Mouse (Mus musculus) embryonic facial prominence, embryonic 11.5 days (tissue): ENCODE measurements around the gene Hoxd8. TPM values are rescaled to one million over a fixed set of nuclear protein-coding genes. Genes with fewer than 3 reads are reported as not detected.

ENCODE experiments used
- ATAC-seq: fragments of 200-750 bp; cut with Nextera tagmentation; replicated peaks from 2 replicates; pipeline ENCODE4 v1.8.0; 2017; ENCODE audit warnings: low read depth; ENCODE audit not compliant: insufficient number of reproducible peaks, low FRiP score, low TSS enrichment
- DNase-seq: peaks from one replicate; pipeline ENCODE4 v3.0.0-alpha.2; 2015; ENCODE audit warnings: low spot score
- H3K27ac ChIP-seq: fragments of 300-500 bp; sonication (generic); replicated peaks from 2 replicates; pipeline ENCODE4 v1.5.1; 2014; ENCODE audit warnings: mild to moderate bottlenecking, low read depth, low read length, control low read depth
- H3K27me3 ChIP-seq: fragments of 300-500 bp; sonication (generic); 2 replicates; pipeline ENCODE4 v1.6.1; 2014; ENCODE audit warnings: mild to moderate bottlenecking, low read length, moderate library complexity, mixed read lengths; ENCODE audit not compliant: control insufficient read depth, insufficient read depth
- H3K36me3 ChIP-seq: fragments of 300-500 bp; sonication (generic); replicated peaks from 2 replicates; pipeline ENCODE4 v1.6.1; 2014; ENCODE audit warnings: low read depth, mild to moderate bottlenecking, low read length, moderate library complexity, mixed read lengths; ENCODE audit not compliant: control insufficient read depth, insufficient read depth
- H3K4me1 ChIP-seq: fragments of 300-500 bp; sonication (generic); 2 replicates; pipeline ENCODE4 v1.6.1; 2014; ENCODE audit warnings: low read length, mixed read lengths; ENCODE audit not compliant: control insufficient read depth, insufficient read depth
- H3K4me2 ChIP-seq: fragments of 300-500 bp; sonication (generic); 2 replicates; pipeline ENCODE4 v1.6.1; 2014; ENCODE audit warnings: low read depth, mild to moderate bottlenecking, control low read depth, low read length, moderate library complexity
- H3K4me3 ChIP-seq: fragments of 300-500 bp; sonication (generic); 2 replicates; pipeline ENCODE4 v1.5.1; 2014; ENCODE audit warnings: low read depth, low read length, control low read depth
- H3K9ac ChIP-seq: fragments of 300-500 bp; sonication (generic); replicated peaks from 2 replicates; pipeline ENCODE4 v1.6.1; 2014; ENCODE audit warnings: mild to moderate bottlenecking, control low read depth, low read length
- H3K9me3 ChIP-seq: fragments of 300-500 bp; sonication (generic); replicated peaks from 2 replicates; pipeline ENCODE4 v1.6.1; 2016; ENCODE audit warnings: mild to moderate bottlenecking, low read length, inconsistent platforms, mixed read lengths; ENCODE audit not compliant: control insufficient read depth
- WGBS: fragments of 180-500 bp; shearing (Covaris S2); extraction: QIAGEN DNeasy Blood & Tissue Kit; methylation state at CpG from one replicate; pipeline ENCODE4 v1.1.7; 2014; 5-methylcytosine and 5-hydroxymethylcytosine counted together
- polyA plus RNA-seq: library from polyadenylated mRNA; unstranded; fragments of >200 nt; fragmentation: Nextera tagmentation; extraction: Ambion mirVana; gene quantifications from 2 replicates; pipeline ENCODE4 v1.2.1, GENCODE M21; 2014

Gene Hoxd8
- polyA plus RNA-seq, 1 experiment from 2014 or later, result 0.18 TPM

DNA sequence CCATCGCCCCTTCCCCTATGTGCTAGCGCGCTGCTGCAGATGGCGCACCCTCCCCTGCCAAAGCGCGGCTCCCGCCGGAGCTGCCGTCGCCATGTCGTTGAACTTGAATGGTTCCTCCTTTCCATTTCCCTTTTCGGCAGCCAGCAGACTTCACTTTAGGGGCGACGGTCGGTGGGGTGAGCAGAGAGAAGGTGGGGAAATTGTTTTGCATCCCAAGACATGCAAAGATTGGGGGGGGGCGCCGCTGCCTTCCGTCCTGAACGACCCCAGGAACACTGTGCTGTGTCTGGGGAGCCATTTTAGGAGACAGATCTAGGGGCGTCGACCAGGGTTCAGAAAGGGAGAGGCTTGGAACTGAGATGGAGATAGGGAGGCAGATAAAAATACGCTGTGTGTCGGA lies 24.4 kb upstream of the Hoxd8 start:
- peaks cover 96% of the 10 kb centered on the region for H3K27me3 ChIP-seq
- peaks cover 4% of the 10 kb centered on the region; the same call in 1 of the 2 replicates for H3K4me1 ChIP-seq
- ATAC-seq (no peak), DNase-seq (no peak)
- no peak overlapping the region for H3K9ac ChIP-seq
- H3K9me3 ChIP-seq, result no peaks in the 10 kb centered on the region
- WGBS, result under 1% methylated on average over 23 of the region's 23 CpGs
- H3K36me3 ChIP-seq, result no peaks in the 10 kb centered on the region
- H3K4me2 ChIP-seq, result no peak overlapping the region
- H3K27ac ChIP-seq, result no peak overlapping the region
- no peak overlapping the region for H3K4me3 ChIP-seq

DNA sequence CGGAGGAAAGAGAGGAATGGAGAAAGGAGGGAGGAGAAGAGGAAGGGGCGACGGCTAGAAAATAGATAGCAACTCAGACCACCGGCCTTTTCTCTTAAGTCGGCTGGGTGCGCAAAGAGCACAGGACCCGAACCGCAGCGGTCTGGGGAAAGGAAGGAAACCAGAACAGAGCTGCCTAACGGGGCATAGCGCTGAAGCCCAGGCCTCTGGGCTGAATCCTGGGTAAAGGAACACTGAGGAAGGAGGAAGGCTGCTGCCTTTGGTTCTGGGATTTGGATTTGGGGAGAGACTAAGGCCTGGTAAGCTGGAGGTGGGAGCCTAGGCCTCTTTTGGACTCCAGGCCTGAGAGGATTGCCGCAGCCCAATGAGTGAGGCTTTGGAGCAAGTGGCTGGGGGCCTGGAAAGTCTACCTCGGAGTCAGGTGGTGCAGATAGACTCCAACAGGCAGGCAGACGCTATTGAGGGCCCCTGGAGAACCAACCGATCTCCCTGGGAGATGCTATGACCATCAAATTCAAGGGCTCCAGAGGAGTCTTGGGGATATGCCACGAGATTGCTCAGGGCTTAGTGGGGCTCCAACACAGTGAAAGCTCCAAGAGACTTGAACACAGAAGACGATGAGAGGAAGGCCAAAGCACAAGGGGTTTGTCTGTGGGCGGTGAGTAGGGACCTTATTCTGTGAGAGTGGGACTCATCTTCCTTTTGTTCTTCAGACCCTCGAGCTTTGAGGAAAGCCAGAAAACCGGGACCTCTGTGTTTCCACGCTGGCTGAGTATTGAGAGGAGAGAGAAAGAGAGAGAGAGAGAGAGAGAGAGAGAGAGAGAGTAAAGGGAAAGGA lies 23.6 kb upstream of the Hoxd8 start:
- no peak overlapping the region for H3K9ac ChIP-seq
- no peaks in the 10 kb centered on the region for H3K9me3 ChIP-seq
- no peak overlapping the region for H3K4me3 ChIP-seq
- peaks cover 4% of the 10 kb centered on the region; the same call in 1 of the 2 replicates for H3K4me1 ChIP-seq
- ATAC-seq (no peak), DNase-seq (no peak)
- H3K4me2 ChIP-seq, result no peak overlapping the region
- H3K27me3 ChIP-seq, result peaks cover 95% of the 10 kb centered on the region
- WGBS, result under 1% methylated on average over 21 of the region's 21 CpGs
- H3K27ac ChIP-seq, result no peak overlapping the region
- H3K36me3 ChIP-seq, result no peaks in the 10 kb centered on the region

DNA sequence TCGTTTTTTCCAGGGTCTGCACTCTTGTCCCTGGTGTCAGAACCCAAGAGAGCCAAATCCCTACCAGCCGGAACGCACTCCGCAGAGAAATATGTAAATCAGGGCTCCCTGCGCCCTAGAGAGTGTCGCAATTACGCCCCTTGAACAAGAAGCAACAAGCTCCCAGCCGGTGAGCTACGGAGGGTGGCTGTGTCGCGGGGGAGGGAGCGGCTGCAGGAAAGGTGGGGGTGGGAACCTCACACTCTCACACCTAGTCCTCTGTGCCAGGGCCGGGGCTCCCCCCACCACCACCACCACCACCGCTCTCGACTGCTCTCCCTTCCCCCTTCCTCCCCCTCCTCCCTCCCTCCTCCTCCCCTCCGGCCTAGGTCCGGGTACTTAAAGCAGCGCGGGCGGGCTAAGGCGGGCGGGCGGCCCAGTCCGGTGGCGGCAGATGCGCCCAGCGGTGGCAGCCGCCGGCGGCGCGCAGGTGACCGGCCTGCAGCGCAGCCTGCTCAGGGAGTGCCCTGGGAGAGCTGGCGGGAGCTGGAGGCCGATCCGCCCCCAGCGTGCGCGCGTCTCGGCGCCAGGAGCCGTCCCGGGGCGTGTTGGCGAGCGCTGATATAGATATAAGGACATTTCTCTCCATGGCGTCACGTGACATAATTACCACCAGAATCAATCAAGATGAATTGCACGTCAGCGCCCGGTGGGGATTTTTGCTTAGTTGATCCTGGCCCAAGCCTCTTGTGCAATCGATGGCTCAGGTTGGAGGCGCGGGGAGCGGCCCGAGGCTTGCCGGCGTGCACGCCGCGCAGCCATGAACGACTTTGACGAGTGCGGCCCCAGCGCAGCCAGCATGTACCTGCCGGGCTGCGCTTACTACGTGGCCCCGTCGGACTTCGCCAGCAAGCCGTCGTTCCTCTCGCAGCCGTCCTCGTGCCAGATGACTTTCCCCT lies 22.6 kb upstream of the Hoxd8 start:
- no peaks in the 10 kb centered on the region for H3K9me3 ChIP-seq
- peak overlapping the region; percentile 18; the same call in 1 of the 2 replicates for H3K4me3 ChIP-seq
- H3K27me3 ChIP-seq, result peaks cover 91% of the 10 kb centered on the region
- no peak overlapping the region for H3K9ac ChIP-seq
- no peak overlapping the region for H3K27ac ChIP-seq
- ATAC-seq (peak; percentile 44; the same call in 1 of the 2 replicates), DNase-seq (no peak)
- peak overlapping the region; percentile 29; the same call in 1 of the 2 replicates for H3K4me2 ChIP-seq
- peaks cover 4% of the 10 kb centered on the region; the same call in 1 of the 2 replicates for H3K4me1 ChIP-seq
- under 1% methylated on average over 75 of the region's 78 CpGs for whole genome bisulfite sequencing
- H3K36me3 ChIP-seq, result no peaks in the 10 kb centered on the region

DNA sequence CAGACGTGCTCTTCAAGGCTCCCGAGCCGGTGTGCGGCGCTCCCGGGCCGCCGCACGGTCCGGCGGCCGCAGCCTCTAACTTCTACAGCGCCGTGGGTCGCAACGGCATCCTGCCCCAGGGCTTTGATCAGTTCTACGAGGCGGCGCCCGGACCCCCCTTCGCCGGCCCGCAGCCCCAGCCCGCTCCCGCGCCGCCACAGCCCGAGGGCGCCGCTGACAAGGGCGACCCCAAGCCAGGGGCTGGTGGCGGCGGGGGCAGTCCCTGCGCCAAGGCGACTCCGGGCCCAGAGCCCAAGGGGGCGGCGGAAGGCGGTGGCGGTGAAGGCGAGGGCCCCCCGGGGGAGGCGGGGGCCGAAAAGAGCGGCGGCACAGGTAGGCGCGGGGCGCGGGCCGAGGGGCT lies 21.6 kb upstream of the Hoxd8 start:
- Histone ChIP-seq H3K9ac (no peak overlapping the region), H3K27me3 (peaks cover 91% of the 10 kb centered on the region), H3K4me2 (no peak overlapping the region), H3K9me3 (no peaks in the 10 kb centered on the region), H3K4me1 (peaks cover 4% of the 10 kb centered on the region; the same call in 1 of the 2 replicates), H3K4me3 (no peak overlapping the region), H3K36me3 (no peaks in the 10 kb centered on the region), H3K27ac (no peak overlapping the region)
- no peak for ATAC-seq
- no peak for DNase-seq
- 3% methylated on average over 41 of the region's 51 CpGs for WGBS

DNA sequence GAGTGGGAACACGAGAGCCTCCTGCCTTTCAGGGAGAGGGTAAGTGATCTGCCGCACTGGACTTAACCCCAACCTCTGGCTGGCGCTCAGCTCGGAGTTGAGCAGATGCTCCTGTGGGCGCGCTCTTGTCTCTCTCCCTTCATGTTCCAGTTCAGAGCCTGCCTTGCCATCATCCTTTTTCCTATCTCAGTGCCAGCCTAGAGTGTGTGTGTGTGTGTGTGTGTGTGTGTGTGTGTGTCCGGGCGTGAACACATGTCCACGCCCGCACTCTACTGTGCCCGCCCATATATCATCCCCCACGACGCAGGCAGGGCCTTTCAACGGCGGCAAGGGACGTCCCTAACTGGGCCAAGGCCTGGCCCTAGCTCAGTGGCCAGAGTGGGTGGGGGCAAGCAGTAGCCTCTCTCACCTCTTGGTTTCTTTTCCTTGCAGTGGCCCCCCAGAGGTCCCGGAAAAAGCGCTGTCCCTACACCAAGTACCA lies 20.9 kb upstream of the Hoxd8 start:
- no peak for ATAC-seq
- WGBS, result 0% methylated on average over 16 of the region's 18 CpGs
- no peaks in the 10 kb centered on the region for H3K9me3 ChIP-seq
- no peak overlapping the region for H3K9ac ChIP-seq
- no peaks in the 10 kb centered on the region for H3K36me3 ChIP-seq
- no peak overlapping the region for H3K27ac ChIP-seq
- no peak overlapping the region for H3K4me2 ChIP-seq
- no peak for DNase-seq
- peaks cover 90% of the 10 kb centered on the region for H3K27me3 ChIP-seq
- no peak overlapping the region for H3K4me3 ChIP-seq
- peaks cover 4% of the 10 kb centered on the region; the same call in 1 of the 2 replicates for H3K4me1 ChIP-seq

DNA sequence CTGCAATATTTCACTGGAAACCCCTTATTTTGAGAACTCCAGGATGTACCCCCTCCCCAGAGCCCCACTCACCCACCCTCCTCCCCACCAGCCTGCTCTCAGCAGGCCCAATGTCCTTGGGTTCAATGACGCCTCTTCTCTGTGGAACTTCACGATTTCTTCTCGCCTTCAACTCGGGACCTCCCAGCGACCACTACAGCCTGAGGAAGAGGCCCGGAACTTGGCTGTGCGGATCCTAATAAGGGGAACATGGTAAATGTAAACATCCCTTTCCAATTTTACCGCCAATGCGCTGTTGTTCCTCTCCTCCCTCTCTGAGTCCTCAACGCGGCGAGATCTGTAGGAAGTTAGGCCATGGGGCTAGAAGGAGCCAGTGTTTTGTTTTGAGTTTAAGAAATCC lies 20.3 kb upstream of the Hoxd8 start:
- WGBS, result 1% methylated on average over 12 of the region's 12 CpGs
- DNase-seq, result no peak
- no peaks in the 10 kb centered on the region for H3K9me3 ChIP-seq
- peaks cover 4% of the 10 kb centered on the region; the same call in 1 of the 2 replicates for H3K4me1 ChIP-seq
- no peak for ATAC-seq
- H3K27ac ChIP-seq, result no peak overlapping the region
- H3K4me3 ChIP-seq, result no peak overlapping the region
- H3K27me3 ChIP-seq, result peaks cover 91% of the 10 kb centered on the region
- H3K36me3 ChIP-seq, result no peaks in the 10 kb centered on the region
- H3K4me2 ChIP-seq, result no peak overlapping the region
- no peak overlapping the region for H3K9ac ChIP-seq

DNA sequence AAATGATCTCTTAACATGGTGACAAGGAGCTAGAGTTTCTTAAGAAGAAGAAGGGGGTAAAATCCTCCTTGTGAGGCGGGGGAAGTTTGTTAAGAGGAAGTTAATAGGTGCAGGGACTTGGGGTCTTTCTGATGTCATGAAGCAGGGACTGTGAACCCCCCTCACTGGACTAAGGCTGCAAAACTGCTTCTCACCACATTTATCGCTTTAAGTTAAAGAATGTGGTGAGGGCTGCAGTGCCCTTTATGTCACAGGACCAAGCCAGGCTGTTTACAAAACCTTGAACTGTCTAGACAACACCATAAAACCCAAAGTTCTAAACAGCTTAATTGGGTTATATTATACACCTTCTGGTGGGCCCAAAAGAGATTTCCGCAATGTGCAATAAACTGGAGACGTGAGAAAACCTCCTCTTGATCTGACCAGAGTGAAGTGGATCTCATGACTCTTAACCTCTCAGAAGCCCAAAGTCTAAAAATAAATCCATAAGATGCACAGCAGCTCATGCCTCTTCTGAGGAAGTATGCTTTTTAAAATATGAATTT lies 19.3 kb upstream of the Hoxd8 start:
- Histone ChIP-seq H3K36me3 (no peaks in the 10 kb centered on the region), H3K9me3 (no peaks in the 10 kb centered on the region), H3K27me3 (peaks cover 89% of the 10 kb centered on the region), H3K4me3 (no peak overlapping the region), H3K27ac (no peak overlapping the region), H3K9ac (no peak overlapping the region), H3K4me1 (peaks cover 4% of the 10 kb centered on the region; the same call in 1 of the 2 replicates), H3K4me2 (no peak overlapping the region)
- ATAC-seq, result no peak
- no peak for DNase-seq
- WGBS, result 9% methylated on average over 4 of the region's 4 CpGs
